ENCODE assay signal across 8 mouse cellular contexts in the genomic region with DNA sequence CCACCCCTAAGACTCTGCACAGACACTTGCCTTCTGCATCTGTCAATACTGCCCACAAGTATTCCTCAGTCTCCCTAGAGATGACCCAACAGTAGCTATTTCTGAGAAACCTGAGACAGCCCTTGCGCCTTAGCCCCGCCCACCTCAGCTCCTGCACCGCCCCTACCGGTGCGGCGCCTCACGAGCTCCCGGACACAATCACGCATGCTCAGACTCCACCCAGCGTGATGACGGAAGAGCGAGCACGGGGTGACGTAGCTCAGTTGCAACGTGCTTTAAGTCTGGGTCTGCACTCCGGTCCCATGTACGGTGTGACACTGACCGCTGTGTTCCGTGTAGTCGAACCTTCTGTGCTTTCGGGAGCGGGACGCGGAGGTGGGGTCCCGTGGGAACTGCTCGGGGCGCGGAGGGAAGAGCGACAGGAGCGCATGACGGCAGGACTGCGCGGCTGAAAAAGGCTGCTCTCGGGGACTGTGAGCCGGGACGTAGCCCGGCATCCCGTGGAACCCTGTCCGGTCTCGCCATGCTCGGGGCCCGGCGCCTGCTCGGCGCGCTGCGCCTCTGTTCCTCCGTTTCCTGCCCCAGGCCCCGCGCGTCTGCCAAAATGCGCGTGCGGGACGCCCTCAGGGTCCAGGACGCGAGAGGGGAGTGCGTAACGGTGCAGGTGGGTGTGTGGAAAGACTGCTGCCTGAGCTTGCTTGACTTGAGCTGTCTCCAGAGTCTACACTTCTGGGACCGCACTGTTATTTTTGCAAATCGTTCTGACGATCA. TPM values are rescaled to one million over a fixed set of nuclear protein-coding genes. Genes with fewer than 3 reads are reported as not detected.
DNase-seq lines count a peak whose midpoint lies in the region; ATAC-seq and TF ChIP-seq lines count a peak whose summit lies in the region.

A gene (plus strand): TSS at position 225 of the 771 bp plus-strand sequence.

- H3K36me3 ChIP-seq in forebrain, embryonic 10.5 days (replicated peaks) = peaks cover 7% of the 10 kb centered on the region
- H3K36me3 ChIP-seq in heart, embryonic 15.5 days = no peaks in the 10 kb centered on the region
- peaks cover 5% of the 10 kb centered on the region for H3K36me3 ChIP-seq in liver, embryonic 14.5 days (replicated peaks; ENCODE audit: control insufficient read depth, insufficient read depth, low read depth)
- H3K36me3 ChIP-seq in neural tube, embryonic 11.5 days (ENCODE audit: control insufficient read depth, insufficient read depth, low read length) = no peaks in the 10 kb centered on the region
- H3K36me3 ChIP-seq in stomach, postnatal 0 days (ENCODE audit: control insufficient read depth, insufficient read depth, low read length) = no peaks in the 10 kb centered on the region

- TF ChIP-seq CTCF in liver, embryonic 14.5 days (IDR thresholded peaks at IDR 0.05; ENCODE audit: low read depth) = peak; percentile 79
- peak; percentile 68 for TF ChIP-seq CTCF in stomach, postnatal 0 days (IDR thresholded peaks at IDR 0.05; ENCODE audit: low read depth)

- peak within 1 kb of the TSS; percentile 90 for H3K27ac ChIP-seq in forebrain, embryonic 10.5 days
- H3K27ac ChIP-seq in heart, embryonic 15.5 days = peak within 1 kb of the TSS; percentile 92
- H3K27ac ChIP-seq in liver, embryonic 14.5 days = peak within 1 kb of the TSS; percentile 85
- peak within 1 kb of the TSS; percentile 54; the same call in 1 of the 2 replicates for H3K27ac ChIP-seq in neural tube, embryonic 11.5 days (ENCODE audit: low read depth, low read length)
- H3K27ac ChIP-seq in stomach, postnatal 0 days (replicated peaks) = peak within 1 kb of the TSS; percentile 93

- peak within 1 kb of the TSS; percentile 86 for H3K4me2 ChIP-seq in heart, embryonic 15.5 days
- H3K4me2 ChIP-seq in liver, embryonic 14.5 days (ENCODE audit: low read depth) = peak within 1 kb of the TSS; percentile 92
- peak within 1 kb of the TSS; percentile 57 for H3K4me2 ChIP-seq in neural tube, embryonic 11.5 days (ENCODE audit: low read depth)
- H3K4me2 ChIP-seq in stomach, postnatal 0 days (replicated peaks; ENCODE audit: low read depth) = peak within 1 kb of the TSS; percentile 92

- peak within 1 kb of the TSS; percentile 84 for H3K9ac ChIP-seq in heart, embryonic 15.5 days
- H3K9ac ChIP-seq in liver, embryonic 14.5 days (replicated peaks) = peak within 1 kb of the TSS; percentile 96
- peak within 1 kb of the TSS; percentile 75 for H3K9ac ChIP-seq in neural tube, embryonic 11.5 days (ENCODE audit: low read length)
- H3K9ac ChIP-seq in stomach, postnatal 0 days (ENCODE audit: low read length) = peak within 1 kb of the TSS; percentile 87

- H3K27me3 ChIP-seq in forebrain, embryonic 10.5 days (ENCODE audit: poor library complexity, severe bottlenecking) = no peaks in the 10 kb centered on the region; the same call in 1 of the 2 replicates
- H3K27me3 ChIP-seq in heart, embryonic 15.5 days = no peaks in the 10 kb centered on the region
- H3K27me3 ChIP-seq in liver, embryonic 14.5 days (ENCODE audit: control insufficient read depth, insufficient read depth, low read length) = no peaks in the 10 kb centered on the region
- no peaks in the 10 kb centered on the region for H3K27me3 ChIP-seq in neural tube, embryonic 11.5 days (ENCODE audit: control insufficient read depth, insufficient read depth, low read length)
- no peaks in the 10 kb centered on the region for H3K27me3 ChIP-seq in stomach, postnatal 0 days (ENCODE audit: control insufficient read depth, insufficient read depth, low read length)

- TF ChIP-seq EP300 in liver, embryonic 14.5 days (IDR thresholded peaks at IDR 0.05; ENCODE audit: low read depth) = no peak
- no peak for TF ChIP-seq EP300 in stomach, postnatal 0 days (optimal IDR thresholded peaks at IDR 0.05)

- H3K9me3 ChIP-seq in forebrain, embryonic 10.5 days = no peaks in the 10 kb centered on the region
- H3K9me3 ChIP-seq in heart, embryonic 15.5 days (replicated peaks) = no peaks in the 10 kb centered on the region
- H3K9me3 ChIP-seq in liver, embryonic 14.5 days (ENCODE audit: control insufficient read depth, low read length) = no peaks in the 10 kb centered on the region
- H3K9me3 ChIP-seq in neural tube, embryonic 11.5 days (ENCODE audit: control insufficient read depth, low read length) = no peaks in the 10 kb centered on the region
- H3K9me3 ChIP-seq in stomach, postnatal 0 days (ENCODE audit: control insufficient read depth, low read length) = no peaks in the 10 kb centered on the region

- peak; percentile 100 for ATAC-seq in heart, embryonic 15.5 days (replicated peaks; ENCODE audit: insufficient number of reproducible peaks, insufficient read depth, low FRiP score, low read depth)
- ATAC-seq in liver, embryonic 14.5 days (ENCODE audit: insufficient read depth) = peak; percentile 100
- peak; percentile 99 for ATAC-seq in neural tube, embryonic 11.5 days (ENCODE audit: insufficient read depth, low FRiP score, low TSS enrichment)
- peak; percentile 100 for ATAC-seq in stomach, postnatal 0 days (ENCODE audit: low FRiP score, low TSS enrichment)

- H3K4me1 ChIP-seq in forebrain, embryonic 10.5 days = peaks cover 30% of the 10 kb centered on the region
- peaks cover 10% of the 10 kb centered on the region for H3K4me1 ChIP-seq in heart, embryonic 15.5 days (replicated peaks)
- peaks cover 14 to 16% of the 10 kb centered on the region in 2 experiments for H3K4me1 ChIP-seq in liver, embryonic 14.5 days (replicated peaks; ENCODE audit: control insufficient read depth in 2 of 2, insufficient read depth in 2 of 2, low read length in 1 of 2)
- peaks cover 3% of the 10 kb centered on the region; the same call in 1 of the 2 replicates for H3K4me1 ChIP-seq in neural tube, embryonic 11.5 days (ENCODE audit: control insufficient read depth, insufficient read depth, low read length)
- no peaks in the 10 kb centered on the region; the same call in 1 of the 2 replicates for H3K4me1 ChIP-seq in stomach, postnatal 0 days (replicated peaks; ENCODE audit: control insufficient read depth, insufficient read depth)

- peak; percentile 82 to 83 for DNase-seq in CD8-positive naive resting alpha-beta T cell, adult 2 months (ENCODE audit: low read depth in 2 of 2, low spot score in 2 of 2)
- peak; percentile 98 for DNase-seq in c-Kit-positive CD71-negative TER-119-negative erythroid progenitor cells, embryonic 14.5 days (ENCODE audit: low read depth)
- peak; percentile 93 for DNase-seq in forebrain, embryonic 10.5 days (ENCODE audit: extremely low spot score, low spot score)
- peak; percentile 94 to 95 for DNase-seq in kidney, postnatal 25 days
- DNase-seq in liver, embryonic 14.5 days (ENCODE audit: low read depth in 3 of 3, low spot score in 3 of 3) = peak; percentile 94 to 97 (median 95)
- peak; percentile 97 for DNase-seq in neural tube, embryonic 11.5 days (ENCODE audit: low spot score)
- DNase-seq in stomach, postnatal 0 days (ENCODE audit: low spot score) = peak; percentile 95

- under 1% methylated on average over 62 of the region's 62 CpGs for WGBS in forebrain, embryonic 10.5 days
- under 1% methylated on average over 62 of the region's 62 CpGs for WGBS in heart, embryonic 15.5 days
- whole genome bisulfite sequencing in liver, embryonic 14.5 days (ENCODE audit: insufficient replicate concordance) = under 1% methylated on average over 62 of the region's 62 CpGs
- WGBS in neural tube, embryonic 11.5 days = under 1% methylated on average over 62 of the region's 62 CpGs
- WGBS in stomach, postnatal 0 days = under 1% methylated on average over 56 of the region's 62 CpGs

- H3K4me3 ChIP-seq in forebrain, embryonic 10.5 days = peak within 1 kb of the TSS; percentile 85
- peak within 1 kb of the TSS; percentile 89 for H3K4me3 ChIP-seq in heart, embryonic 15.5 days
- H3K4me3 ChIP-seq in liver, embryonic 14.5 days (ENCODE audit: insufficient read depth in 1 of 2, low read depth in 2 of 2, low read length in 2 of 2) = peak within 1 kb of the TSS; percentile 70 to 100
- H3K4me3 ChIP-seq in neural tube, embryonic 11.5 days (ENCODE audit: low read depth, low read length) = peak within 1 kb of the TSS; percentile 73
- peak within 1 kb of the TSS; percentile 89 for H3K4me3 ChIP-seq in stomach, postnatal 0 days (ENCODE audit: low read depth, low read length)

RNA-seq across cellular contexts. Expression of the gene that starts here (rescaled TPM):
- 28.0 and 30.0 TPM in 2 replicates for polyA plus RNA-seq in forebrain, embryonic 10.5 days (2016; fragmentation: Nextera tagmentation; extraction: Ambion mirVana)
- polyA plus RNA-seq in heart, embryonic 15.5 days (2015; fragmentation: Nextera tagmentation; extraction: Ambion mirVana) = 13.4 and 20.4 TPM in 2 replicates
- polyA plus RNA-seq in liver, embryonic 14.5 days (2012; rRNA removed) = 2.7 and 4.9 TPM in 2 replicates
- polyA plus RNA-seq in liver, embryonic 14.5 days (2014; fragmentation: Nextera tagmentation; extraction: Ambion mirVana) = 16.1 and 16.9 TPM in 2 replicates
- 21.5 and 23.8 TPM in 2 replicates for polyA plus RNA-seq in neural tube, embryonic 11.5 days (2014; fragmentation: Nextera tagmentation; extraction: Ambion mirVana)
- polyA plus RNA-seq in stomach, postnatal 0 days (2015; fragmentation: Nextera tagmentation; extraction: Ambion mirVana) = 14.5 and 17.2 TPM in 2 replicates

Comparison
In these comparisons a context has a peak if more than half of its experiments do, and no peak if none do; other contexts are left out.
1. Peak in every context shown above with its lines: DNase-seq, ATAC-seq, H3K4me3 ChIP-seq and H3K27ac ChIP-seq.